Mouse (Mus musculus): Measurements from ENCODE around the gene H13. TPM values are rescaled to one million over a fixed set of nuclear protein-coding genes. Genes with fewer than 3 reads are reported as not detected.

The H13 gene
- polyA plus RNA-seq, 1 experiment = 48.1 TPM

GRCm38 (mm10) chr2:152718076-152718475 lies 48.8 kb downstream of the H13 start:
- H3K4me1 ChIP-seq (ENCODE audit: control insufficient read depth, insufficient read depth, low read length) = no peaks in the 10 kb centered on the region
- H3K27ac ChIP-seq (ENCODE audit: insufficient read depth, low read length) = no peak overlapping the region
- no peak overlapping the region for H3K9ac ChIP-seq (ENCODE audit: low read depth, poor library complexity, severe bottlenecking)
- H3K36me3 ChIP-seq (ENCODE audit: control insufficient read depth, insufficient read depth, low read length, poor library complexity, severe bottlenecking) = no peaks in the 10 kb centered on the region
- H3K4me3 ChIP-seq (ENCODE audit: low read depth, low read length) = no peak overlapping the region
- H3K9me3 ChIP-seq (replicated peaks; ENCODE audit: control insufficient read depth, insufficient read depth, low read length, poor library complexity, severe bottlenecking) = no peaks in the 10 kb centered on the region
- 0 out of 2 replicates have a peak, but pooled peaks have one; percentile 44 for TF ChIP-seq EP300 (IDR thresholded peaks at IDR 0.05; ENCODE audit: insufficient read depth, low read depth, low read length)
- no peak for TF ChIP-seq POLR2A (IDR thresholded peaks at IDR 0.05; ENCODE audit: insufficient read depth, low read length)
- TF ChIP-seq CTCF (IDR thresholded peaks at IDR 0.05; ENCODE audit: low read depth, low read length) = no peak
- H3K27me3 ChIP-seq (ENCODE audit: control insufficient read depth, insufficient read depth, low read length, poor library complexity, severe bottlenecking) = no peaks in the 10 kb centered on the region

- Histone ChIP-seq H3K27me3 (ENCODE audit: control insufficient read depth, insufficient read depth, low read length, poor library complexity, severe bottlenecking) (no peaks in the 10 kb centered on the region), H3K4me1 (ENCODE audit: control insufficient read depth, insufficient read depth, low read length) (peaks cover 11% of the 10 kb centered on the region), H3K4me3 (ENCODE audit: low read depth, low read length) (peak overlapping the region; percentile 51), H3K27ac (ENCODE audit: insufficient read depth, low read length) (no peak overlapping the region), H3K9me3 (replicated peaks; ENCODE audit: control insufficient read depth, insufficient read depth, low read length, poor library complexity, severe bottlenecking) (no peaks in the 10 kb centered on the region), H3K36me3 (ENCODE audit: control insufficient read depth, insufficient read depth, low read length, poor library complexity, severe bottlenecking) (no peaks in the 10 kb centered on the region), H3K9ac (ENCODE audit: low read depth, poor library complexity, severe bottlenecking) (peak overlapping the region; percentile 37)
- no peak for TF ChIP-seq POLR2A (IDR thresholded peaks at IDR 0.05; ENCODE audit: insufficient read depth, low read length)
- peak; percentile 40; the same call in 1 of the 2 replicates for TF ChIP-seq EP300 (IDR thresholded peaks at IDR 0.05; ENCODE audit: insufficient read depth, low read depth, low read length)
- no peak for TF ChIP-seq CTCF (IDR thresholded peaks at IDR 0.05; ENCODE audit: low read depth, low read length)
These were observed 54.5 kb downstream of the H13 start for GRCm38 (mm10) chr2:152723651-152724331.

- H3K9me3 ChIP-seq (replicated peaks; ENCODE audit: control insufficient read depth, insufficient read depth, low read length, poor library complexity, severe bottlenecking) = no peaks in the 10 kb centered on the region
- no peaks in the 10 kb centered on the region for H3K36me3 ChIP-seq (ENCODE audit: control insufficient read depth, insufficient read depth, low read length, poor library complexity, severe bottlenecking)
- H3K4me3 ChIP-seq (ENCODE audit: low read depth, low read length) = peak overlapping the region; percentile 51
- H3K9ac ChIP-seq (ENCODE audit: low read depth, poor library complexity, severe bottlenecking) = peak overlapping the region; percentile 37; the same call in 1 of the 2 replicates
- no peak overlapping the region for H3K27ac ChIP-seq (ENCODE audit: insufficient read depth, low read length)
- peaks cover 13% of the 10 kb centered on the region for H3K4me1 ChIP-seq (ENCODE audit: control insufficient read depth, insufficient read depth, low read length)
- TF ChIP-seq POLR2A (IDR thresholded peaks at IDR 0.05; ENCODE audit: insufficient read depth, low read length) = no peak
- TF ChIP-seq CTCF (IDR thresholded peaks at IDR 0.05; ENCODE audit: low read depth, low read length) = no peak
- no peak for TF ChIP-seq EP300 (IDR thresholded peaks at IDR 0.05; ENCODE audit: insufficient read depth, low read depth, low read length)
- H3K27me3 ChIP-seq (ENCODE audit: control insufficient read depth, insufficient read depth, low read length, poor library complexity, severe bottlenecking) = no peaks in the 10 kb centered on the region
These were observed 55.1 kb downstream of the H13 start for GRCm38 (mm10) chr2:152724332-152724723.

- Histone ChIP-seq H3K27ac (ENCODE audit: insufficient read depth, low read length) (no peak overlapping the region), H3K27me3 (ENCODE audit: control insufficient read depth, insufficient read depth, low read length, poor library complexity, severe bottlenecking) (no peaks in the 10 kb centered on the region), H3K36me3 (ENCODE audit: control insufficient read depth, insufficient read depth, low read length, poor library complexity, severe bottlenecking) (no peaks in the 10 kb centered on the region), H3K4me1 (ENCODE audit: control insufficient read depth, insufficient read depth, low read length) (peaks cover 14% of the 10 kb centered on the region), H3K9ac (ENCODE audit: low read depth, poor library complexity, severe bottlenecking) (no peak overlapping the region), H3K4me3 (ENCODE audit: low read depth, low read length) (no peak overlapping the region), H3K9me3 (replicated peaks; ENCODE audit: control insufficient read depth, insufficient read depth, low read length, poor library complexity, severe bottlenecking) (no peaks in the 10 kb centered on the region)
- TF ChIP-seq CTCF (IDR thresholded peaks at IDR 0.05; ENCODE audit: low read depth, low read length) (no peak), EP300 (IDR thresholded peaks at IDR 0.05; ENCODE audit: insufficient read depth, low read depth, low read length) (no peak), POLR2A (IDR thresholded peaks at IDR 0.05; ENCODE audit: insufficient read depth, low read length) (no peak)
These were observed 56.0 kb downstream of the H13 start for GRCm38 (mm10) chr2:152725178-152725750.

GRCm38 (mm10) chr2:152726213-152726612 lies 57.0 kb downstream of the H13 start:
- Histone ChIP-seq H3K36me3 (ENCODE audit: control insufficient read depth, insufficient read depth, low read length, poor library complexity, severe bottlenecking) (no peaks in the 10 kb centered on the region), H3K27me3 (ENCODE audit: control insufficient read depth, insufficient read depth, low read length, poor library complexity, severe bottlenecking) (no peaks in the 10 kb centered on the region), H3K4me3 (ENCODE audit: low read depth, low read length) (no peak overlapping the region), H3K9me3 (replicated peaks; ENCODE audit: control insufficient read depth, insufficient read depth, low read length, poor library complexity, severe bottlenecking) (no peaks in the 10 kb centered on the region), H3K27ac (ENCODE audit: insufficient read depth, low read length) (peak overlapping the region; percentile 74), H3K9ac (ENCODE audit: low read depth, poor library complexity, severe bottlenecking) (no peak overlapping the region), H3K4me1 (ENCODE audit: control insufficient read depth, insufficient read depth, low read length) (peaks cover 14% of the 10 kb centered on the region)
- no peak for TF ChIP-seq EP300 (IDR thresholded peaks at IDR 0.05; ENCODE audit: insufficient read depth, low read depth, low read length)
- no peak for TF ChIP-seq POLR2A (IDR thresholded peaks at IDR 0.05; ENCODE audit: insufficient read depth, low read length)
- TF ChIP-seq CTCF (IDR thresholded peaks at IDR 0.05; ENCODE audit: low read depth, low read length) = no peak

GRCm38 (mm10) chr2:152726751-152727335 lies 57.6 kb downstream of the H13 start:
- peak overlapping the region; percentile 74 for H3K27ac ChIP-seq (ENCODE audit: insufficient read depth, low read length)
- H3K9me3 ChIP-seq (replicated peaks; ENCODE audit: control insufficient read depth, insufficient read depth, low read length, poor library complexity, severe bottlenecking) = no peaks in the 10 kb centered on the region
- H3K27me3 ChIP-seq (ENCODE audit: control insufficient read depth, insufficient read depth, low read length, poor library complexity, severe bottlenecking) = no peaks in the 10 kb centered on the region
- no peaks in the 10 kb centered on the region for H3K36me3 ChIP-seq (ENCODE audit: control insufficient read depth, insufficient read depth, low read length, poor library complexity, severe bottlenecking)
- H3K9ac ChIP-seq (ENCODE audit: low read depth, poor library complexity, severe bottlenecking) = 0 out of 2 replicates have a peak overlapping the region, but pooled peaks have one; percentile 1
- TF ChIP-seq EP300 (IDR thresholded peaks at IDR 0.05; ENCODE audit: insufficient read depth, low read depth, low read length) = peak; percentile 90; the same call in 1 of the 2 replicates
- TF ChIP-seq POLR2A (IDR thresholded peaks at IDR 0.05; ENCODE audit: insufficient read depth, low read length) = no peak
- H3K4me3 ChIP-seq (ENCODE audit: low read depth, low read length) = no peak overlapping the region
- H3K4me1 ChIP-seq (ENCODE audit: control insufficient read depth, insufficient read depth, low read length) = peaks cover 14% of the 10 kb centered on the region

Data from ES-Bruce4 (cell line).